Mouse (Mus musculus) embryonic facial prominence, embryonic 14.5 days (tissue): ENCODE data around the gene Sdc4. TPM values are rescaled to one million over a fixed set of nuclear protein-coding genes. Genes with fewer than 3 reads are reported as not detected.

ENCODE experiments used
- ATAC-seq: fragments of 200-750 bp; cut with Nextera tagmentation; 2 replicates; pipeline ENCODE4 v1.8.0; 2017; ENCODE audit warnings: low read depth, moderate number of reproducible peaks, moderate TSS enrichment
- DNase-seq: peaks from one replicate; pipeline ENCODE4 v3.0.0-alpha.2; 2015; ENCODE audit warnings: low spot score
- H3K27ac ChIP-seq: fragments of 300-500 bp; sonication (generic); replicated peaks from 2 replicates; pipeline ENCODE4 v1.5.1; 2014; ENCODE audit warnings: low read depth, mild to moderate bottlenecking, low read length, moderate library complexity
- H3K27me3 ChIP-seq: fragments of 300-500 bp; sonication (generic); replicated peaks from 2 replicates; pipeline ENCODE4 v1.6.1; 2014; ENCODE audit warnings: low read length; ENCODE audit not compliant: control insufficient read depth, insufficient read depth
- H3K36me3 ChIP-seq: fragments of 300-500 bp; sonication (generic); 2 replicates; pipeline ENCODE4 v1.6.1; 2014; ENCODE audit warnings: low read length, mixed read lengths; ENCODE audit not compliant: control insufficient read depth, insufficient read depth
- H3K4me1 ChIP-seq: fragments of 300-500 bp; sonication (generic); 2 replicates; pipeline ENCODE4 v1.6.1; 2014; ENCODE audit warnings: antibody characterized with exemption, low read length; ENCODE audit not compliant: control insufficient read depth, insufficient read depth
- H3K4me2 ChIP-seq: fragments of 300-500 bp; sonication (generic); 2 replicates; pipeline ENCODE4 v1.6.1; 2014; ENCODE audit warnings: low read depth, mild to moderate bottlenecking, low read length, moderate library complexity, mixed read lengths
- H3K4me3 ChIP-seq: fragments of 300-500 bp; sonication (generic); 2 replicates; pipeline ENCODE4 v1.5.1; 2014; ENCODE audit warnings: low read depth, mild to moderate bottlenecking, low read length
- H3K9ac ChIP-seq: fragments of 300-500 bp; sonication (generic); 2 replicates; pipeline ENCODE4 v1.6.1; 2014; ENCODE audit warnings: low read depth, mild to moderate bottlenecking, low read length, moderate library complexity, mixed read lengths
- H3K9me3 ChIP-seq: fragments of 300-500 bp; sonication (generic); 2 replicates; pipeline ENCODE4 v1.6.1; 2016; ENCODE audit warnings: low read length; ENCODE audit not compliant: control insufficient read depth
- WGBS: fragments of 180-500 bp; shearing (Covaris S2); extraction: QIAGEN DNeasy Blood & Tissue Kit; methylation state at CpG from one replicate; pipeline ENCODE4 v1.1.7; 2014; 5-methylcytosine and 5-hydroxymethylcytosine counted together
- polyA plus RNA-seq: library from polyadenylated mRNA; unstranded; fragments of >200 nt; fragmentation: Nextera tagmentation; extraction: Ambion mirVana; gene quantifications from 2 replicates; pipeline ENCODE4 v1.2.1, GENCODE M21; 2014

Sdc4 gene
- polyA plus RNA-seq = 57.1 and 58.4 TPM in 2 replicates

DNA sequence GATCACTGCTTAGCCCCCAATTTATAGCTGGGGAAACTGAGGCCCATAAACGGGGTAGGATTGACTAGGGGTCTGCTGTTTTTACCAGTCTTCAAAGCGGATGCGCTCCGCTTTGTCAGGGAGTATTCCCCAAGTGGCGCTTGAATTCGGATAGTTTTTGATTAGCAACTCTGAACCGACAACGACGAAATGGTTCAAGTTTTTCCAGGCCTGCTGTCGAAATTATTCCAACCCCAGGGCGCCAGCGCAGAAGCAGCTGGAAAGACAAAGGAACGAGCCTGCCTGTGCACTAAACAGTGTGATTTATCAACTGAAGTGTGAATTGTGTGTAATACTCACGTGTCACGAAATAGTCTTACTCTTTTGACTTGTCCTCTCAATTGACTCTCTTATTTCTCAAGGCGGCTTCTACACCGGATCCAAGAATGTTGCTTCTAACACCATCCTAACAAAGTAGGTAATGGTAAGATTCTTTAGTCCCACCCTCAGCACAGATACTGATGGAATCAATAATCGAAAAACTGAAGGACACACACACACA is at the start of gene Sdc4:
Sdc4 (minus strand) TSS at position 428 of the 541 bp plus-strand sequence.
- peak within 1 kb of the TSS; percentile 85 for H3K9ac ChIP-seq
- peak within 1 kb of the TSS; percentile 81 for H3K27ac ChIP-seq
- WGBS = 9% methylated on average over 18 of the region's 18 CpGs
- DNase-seq = no peak
- H3K9me3 ChIP-seq = no peaks in the 10 kb centered on the region
- H3K4me1 ChIP-seq = peaks cover 36% of the 10 kb centered on the region
- H3K27me3 ChIP-seq = no peaks in the 10 kb centered on the region
- peak within 1 kb of the TSS; percentile 91 for H3K4me2 ChIP-seq
- no peaks in the 10 kb centered on the region for H3K36me3 ChIP-seq
- peak within 1 kb of the TSS; percentile 76 for H3K4me3 ChIP-seq
- no peak for ATAC-seq

DNA sequence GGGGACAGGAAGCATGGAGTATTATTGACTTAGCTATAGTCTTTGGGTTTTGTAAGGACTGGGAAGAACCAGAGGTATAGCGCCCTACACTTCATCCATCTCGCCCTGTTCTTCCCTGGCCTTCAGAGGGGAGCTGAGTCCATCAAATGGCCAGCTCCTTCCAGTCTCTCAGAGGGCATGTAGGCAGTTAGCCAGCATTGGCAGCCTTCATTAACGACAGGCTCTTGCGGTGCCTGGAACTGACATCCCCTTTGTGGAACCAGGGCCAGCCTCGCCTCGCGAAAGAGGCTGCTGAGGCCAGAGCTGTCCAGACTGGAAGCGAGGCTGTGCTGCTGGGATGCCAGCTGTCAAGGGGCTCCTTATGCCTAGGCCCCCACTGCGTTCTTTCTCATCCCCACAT is 44.1 kb upstream of the Sdc4 start:
- peaks cover 8% of the 10 kb centered on the region; the same call in 1 of the 2 replicates for H3K4me1 ChIP-seq
- DNase-seq (no peak), ATAC-seq (no peak)
- no peak overlapping the region for H3K27ac ChIP-seq
- no peaks in the 10 kb centered on the region for H3K9me3 ChIP-seq
- peaks cover 25% of the 10 kb centered on the region for H3K27me3 ChIP-seq
- 59% methylated on average over 9 of the region's 9 CpGs for WGBS
- no peak overlapping the region for H3K4me3 ChIP-seq
- H3K36me3 ChIP-seq = no peaks in the 10 kb centered on the region
- no peak overlapping the region for H3K4me2 ChIP-seq
- H3K9ac ChIP-seq = no peak overlapping the region

DNA sequence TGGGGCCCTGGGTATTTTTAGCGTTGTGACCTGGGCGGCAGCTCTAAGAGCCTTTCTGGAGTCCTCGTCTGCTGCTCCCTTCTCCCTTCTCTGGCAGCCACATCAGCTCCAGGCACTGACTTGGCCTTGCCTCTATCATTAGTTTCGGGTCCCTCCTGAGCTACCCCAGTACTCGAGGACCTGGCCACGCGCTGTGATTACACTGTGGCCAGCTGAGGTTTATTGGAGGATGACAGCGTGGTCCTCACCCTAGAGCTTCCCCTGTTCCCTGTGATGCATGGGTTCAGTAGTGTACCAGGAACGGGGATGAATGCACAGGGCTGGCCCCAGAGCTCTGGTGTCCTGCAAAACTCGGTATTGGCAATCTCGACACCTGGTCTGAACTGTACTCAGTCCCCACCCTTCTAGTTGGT is 43.4 kb upstream of the Sdc4 start:
- H3K9me3 ChIP-seq = no peaks in the 10 kb centered on the region
- WGBS = 12% methylated on average over 11 of the region's 11 CpGs
- peaks cover 25% of the 10 kb centered on the region for H3K27me3 ChIP-seq
- H3K4me3 ChIP-seq = peak overlapping the region; percentile 68
- ATAC-seq (peak; percentile 20; the same call in 1 of the 2 replicates), DNase-seq (no peak)
- peak overlapping the region; percentile 73 for H3K9ac ChIP-seq
- no peaks in the 10 kb centered on the region for H3K36me3 ChIP-seq
- peak overlapping the region; percentile 100 for H3K4me2 ChIP-seq
- H3K4me1 ChIP-seq = peaks cover 8% of the 10 kb centered on the region; the same call in 1 of the 2 replicates
- no peak overlapping the region for H3K27ac ChIP-seq

DNA sequence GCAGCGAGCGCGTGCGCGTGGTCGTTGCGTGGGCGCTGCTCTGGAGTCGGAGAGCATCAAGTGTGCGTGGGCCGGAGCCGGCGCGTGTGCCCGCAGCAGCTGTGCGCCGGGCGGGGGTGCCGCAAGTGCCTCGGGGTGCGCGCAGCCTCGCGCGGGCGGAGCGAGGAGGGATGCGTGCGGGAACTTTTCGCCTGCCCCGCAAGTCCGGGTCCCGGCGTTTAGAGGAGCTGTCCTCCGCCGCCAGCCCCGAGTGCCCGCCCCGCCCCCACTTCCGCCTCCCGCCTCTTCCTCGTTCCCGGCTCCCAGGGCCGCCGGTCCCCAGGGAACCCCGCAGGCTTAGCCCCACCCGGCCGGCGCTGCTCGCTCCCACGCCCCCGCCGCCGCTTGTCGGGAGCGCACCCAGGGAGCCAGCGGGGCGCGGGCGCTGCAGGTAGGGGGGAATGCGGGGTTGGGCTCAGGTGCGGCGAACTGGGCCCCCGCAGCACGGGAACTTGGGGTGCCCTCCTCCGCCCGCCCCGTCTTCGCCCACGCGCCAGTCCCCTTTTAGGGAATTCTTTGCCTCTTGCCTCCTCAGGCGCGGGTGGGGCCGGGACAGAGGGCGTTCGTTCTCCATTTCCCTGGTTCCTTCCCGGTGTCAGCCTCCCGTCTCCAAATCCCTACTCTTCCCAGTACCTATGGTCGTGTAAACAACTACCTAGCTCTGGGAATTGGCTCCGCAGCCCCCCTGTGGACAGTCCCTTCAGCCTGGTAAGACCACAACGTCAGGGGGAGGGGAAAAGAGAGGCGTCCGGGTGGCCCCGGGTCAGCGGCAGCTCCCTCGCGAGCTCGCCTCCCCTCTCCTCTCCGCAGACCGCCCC is 42.8 kb upstream of the Sdc4 start:
- no peaks in the 10 kb centered on the region for H3K36me3 ChIP-seq
- H3K27ac ChIP-seq = no peak overlapping the region
- H3K4me2 ChIP-seq = peak overlapping the region; percentile 100
- H3K27me3 ChIP-seq = peaks cover 25% of the 10 kb centered on the region
- H3K4me1 ChIP-seq = peaks cover 8% of the 10 kb centered on the region; the same call in 1 of the 2 replicates
- DNase-seq = peak; percentile 40
- peak; percentile 58 for ATAC-seq
- H3K9me3 ChIP-seq = no peaks in the 10 kb centered on the region
- H3K4me3 ChIP-seq = peak overlapping the region; percentile 68
- WGBS = under 1% methylated on average over 26 of the region's 90 CpGs
- H3K9ac ChIP-seq = peak overlapping the region; percentile 73

DNA sequence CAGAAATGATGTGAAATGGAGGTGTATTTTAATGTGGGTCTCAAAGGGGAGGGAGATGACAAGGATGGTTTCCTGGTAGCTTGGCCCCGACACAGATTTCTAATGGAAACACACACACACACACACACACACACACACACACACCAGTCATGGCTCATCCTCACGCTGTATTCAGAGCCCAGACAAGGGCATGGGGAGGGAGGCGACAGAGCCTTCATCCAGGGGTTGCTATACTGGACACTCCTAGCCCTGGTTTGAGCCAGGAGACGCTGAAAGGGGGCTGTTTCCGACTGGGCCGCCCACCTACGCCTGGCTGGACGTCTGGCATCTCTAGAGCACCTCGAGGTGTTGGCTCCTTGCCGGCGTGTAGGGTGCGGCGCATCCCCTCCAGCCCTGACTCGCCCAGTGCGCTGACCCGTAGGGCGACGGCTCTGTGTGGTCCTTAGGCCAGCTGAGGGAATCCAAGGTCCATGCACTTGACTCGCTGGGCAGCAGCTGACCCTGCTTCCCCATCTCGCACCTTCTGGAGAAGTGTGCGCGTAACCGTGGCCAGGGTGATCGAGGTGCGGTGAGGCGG is 42.1 kb upstream of the Sdc4 start, which contains the start of gene Dbndd2:
Dbndd2 (plus strand) TSS at position 426 of the 577 bp plus-strand sequence.
- peaks cover 25% of the 10 kb centered on the region for H3K27me3 ChIP-seq
- H3K9ac ChIP-seq = peak within 1 kb of the TSS; percentile 73
- ATAC-seq (peak; percentile 9; the same call in 1 of the 2 replicates), DNase-seq (no peak)
- no peak within 1 kb of the TSS for H3K27ac ChIP-seq
- H3K9me3 ChIP-seq = no peaks in the 10 kb centered on the region
- no peaks in the 10 kb centered on the region for H3K36me3 ChIP-seq
- H3K4me2 ChIP-seq = peak within 1 kb of the TSS; percentile 100
- H3K4me3 ChIP-seq = peak within 1 kb of the TSS; percentile 68
- peaks cover 8% of the 10 kb centered on the region; the same call in 1 of the 2 replicates for H3K4me1 ChIP-seq
- 3% methylated on average over 18 of the region's 26 CpGs for WGBS

DNA sequence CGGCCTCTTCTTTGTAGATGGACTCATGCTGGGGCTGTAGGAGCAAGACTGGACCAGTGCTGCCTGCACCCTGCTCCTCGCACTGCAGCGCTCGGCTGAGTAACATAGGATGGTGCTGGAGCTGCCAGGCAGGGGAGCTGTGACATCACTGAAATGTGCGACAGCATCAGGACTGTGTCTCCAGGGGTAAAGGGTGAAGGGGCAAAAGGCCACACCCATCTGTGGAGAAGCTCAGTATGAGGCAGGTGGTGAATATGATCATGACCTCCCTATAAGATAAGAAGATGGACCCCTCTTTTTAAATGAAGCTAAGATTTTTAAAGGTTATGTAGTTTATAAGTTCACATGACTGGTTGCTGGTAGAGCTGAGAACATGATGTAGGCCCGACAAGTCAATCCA is 29.9 kb upstream of the Sdc4 start, which contains the start of gene Trp53tg5:
Trp53tg5 (minus strand) TSS at position 101 of the 400 bp plus-strand sequence.
- peaks cover 6% of the 10 kb centered on the region; the same call in 1 of the 2 replicates for H3K36me3 ChIP-seq
- H3K9ac ChIP-seq = no peak within 1 kb of the TSS
- ATAC-seq = no peak
- 80% methylated on average over 6 of the region's 6 CpGs for whole genome bisulfite sequencing
- H3K4me3 ChIP-seq = no peak within 1 kb of the TSS
- H3K4me1 ChIP-seq = no peaks in the 10 kb centered on the region
- H3K4me2 ChIP-seq = no peak within 1 kb of the TSS
- H3K9me3 ChIP-seq = no peaks in the 10 kb centered on the region
- DNase-seq = no peak
- no peaks in the 10 kb centered on the region for H3K27me3 ChIP-seq
- no peak within 1 kb of the TSS for H3K27ac ChIP-seq

DNA sequence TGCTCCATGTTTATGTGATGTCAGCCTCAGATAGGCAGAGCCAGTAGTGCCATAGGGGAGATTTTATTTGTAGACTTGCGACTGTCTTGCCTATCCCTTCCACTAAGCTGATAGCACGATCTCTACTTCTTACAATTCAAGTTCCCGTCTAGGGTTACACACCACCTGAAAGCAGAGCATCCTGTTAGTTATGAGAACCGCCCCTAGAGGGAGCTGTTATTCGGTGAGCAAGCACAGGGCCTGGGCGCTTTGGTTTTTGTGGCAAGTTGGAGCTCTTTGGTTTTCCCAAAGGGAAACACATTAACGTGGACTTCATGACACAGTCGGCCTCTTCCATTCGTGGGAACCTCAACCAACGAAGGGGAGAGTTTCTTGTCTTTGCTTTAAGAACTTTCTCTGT is 26.6 kb upstream of the Sdc4 start:
- Histone ChIP-seq H3K27ac (no peak overlapping the region), H3K4me3 (no peak overlapping the region), H3K27me3 (no peaks in the 10 kb centered on the region), H3K36me3 (peaks cover 11% of the 10 kb centered on the region; the same call in 1 of the 2 replicates), H3K9me3 (no peaks in the 10 kb centered on the region), H3K4me1 (no peaks in the 10 kb centered on the region), H3K4me2 (no peak overlapping the region), H3K9ac (no peak overlapping the region)
- peak; percentile 70 for DNase-seq
- 24% methylated on average over 10 of the region's 10 CpGs for whole genome bisulfite sequencing
- no peak for ATAC-seq

DNA sequence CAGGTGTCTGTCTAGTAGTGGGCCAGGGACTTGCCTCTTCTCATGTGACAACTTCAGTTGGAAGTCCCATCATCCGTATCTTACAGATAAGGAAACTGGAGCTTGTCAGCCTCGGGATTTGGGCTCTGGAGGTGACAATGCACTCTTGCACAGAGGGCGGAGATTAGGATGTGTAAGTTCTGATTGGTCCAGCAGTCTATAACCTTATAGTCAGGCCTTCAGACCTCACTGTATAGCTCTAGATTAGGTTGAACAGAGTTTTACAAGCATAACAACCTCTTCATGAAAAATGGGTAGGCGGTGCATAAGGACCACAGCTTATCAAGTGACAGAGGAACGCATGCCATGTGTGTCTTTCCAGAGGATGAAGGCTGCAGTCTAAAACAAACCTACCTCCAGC is 23.1 kb upstream of the Sdc4 start:
- Histone ChIP-seq H3K4me2 (no peak overlapping the region), H3K4me1 (peaks cover 5% of the 10 kb centered on the region; the same call in 1 of the 2 replicates), H3K27ac (no peak overlapping the region), H3K27me3 (no peaks in the 10 kb centered on the region), H3K9ac (no peak overlapping the region), H3K36me3 (peaks cover 30% of the 10 kb centered on the region; the same call in 1 of the 2 replicates), H3K4me3 (no peak overlapping the region), H3K9me3 (no peaks in the 10 kb centered on the region)
- DNase-seq (no peak), ATAC-seq (no peak)
- 71% methylated on average over 5 of the region's 5 CpGs for WGBS
